In genomic region chr13:106858779-106859178, GRCm38 (mm10) we compare ENCODE assay signal across 31 mouse cellular contexts.
"Had no signal": no experiment of that assay in that cellular context is flagged by ENCODE, and none has a peak within 500 bp of the region (broad histone marks: within the 10 kb centered on the region; RNA-seq: fewer than 3 reads in every experiment).

No protein-coding gene starts in this region.

- H3K36me3 ChIP-seq: limb, embryonic 15.5 days; midbrain, embryonic 15.5 days had no signal

- DNase-seq: left cerebral cortex, postnatal 4 days; liver; liver, embryonic 13.5 days; liver, postnatal 0 days; lung, adult 18-20 months; lung, adult 2 months; lung, embryonic 14.5 days; lung, postnatal 10 days; lung, postnatal 14 days; lung, postnatal 36 days; lung, postnatal 4 days; midbrain, embryonic 14.5 days had no signal

- H3K9ac ChIP-seq: limb, embryonic 12.5 days; limb, embryonic 13.5 days; limb, embryonic 15.5 days; liver, embryonic 12.5 days; liver, embryonic 13.5 days; liver, embryonic 14.5 days; liver, embryonic 15.5 days; liver, postnatal 0 days; lung, embryonic 14.5 days; lung, embryonic 15.5 days; midbrain, embryonic 12.5 days; midbrain, embryonic 13.5 days; midbrain, embryonic 15.5 days had no signal

- H3K27ac ChIP-seq: limb, embryonic 10.5 days; limb, embryonic 12.5 days; limb, embryonic 13.5 days; limb, embryonic 15.5 days; liver, embryonic 12.5 days; liver, embryonic 13.5 days; liver, embryonic 14.5 days; liver, embryonic 15.5 days; lung, embryonic 15.5 days; macrophage; midbrain, embryonic 10.5 days; midbrain, embryonic 12.5 days; midbrain, embryonic 13.5 days; midbrain, embryonic 15.5 days had no signal

- H3K27me3 ChIP-seq: limb, embryonic 12.5 days; limb, embryonic 13.5 days; limb, embryonic 15.5 days; liver, embryonic 12.5 days; liver, embryonic 13.5 days; liver, embryonic 15.5 days; lung, embryonic 15.5 days; megakaryocyte, embryonic 14.5 days; midbrain, embryonic 12.5 days; midbrain, embryonic 13.5 days; midbrain, embryonic 15.5 days had no signal

- H3K4me2 ChIP-seq: limb, embryonic 12.5 days; limb, embryonic 13.5 days; limb, embryonic 15.5 days; liver, embryonic 11.5 days; liver, embryonic 12.5 days; liver, embryonic 13.5 days; liver, embryonic 15.5 days; lung, embryonic 14.5 days; lung, embryonic 15.5 days; midbrain, embryonic 11.5 days; midbrain, embryonic 12.5 days; midbrain, embryonic 13.5 days; midbrain, embryonic 15.5 days had no signal

- H3K4me3 ChIP-seq: limb, embryonic 10.5 days; limb, embryonic 12.5 days; limb, embryonic 13.5 days; limb, embryonic 15.5 days; liver, embryonic 12.5 days; liver, embryonic 13.5 days; liver, embryonic 15.5 days; lung, embryonic 15.5 days; megakaryocyte, embryonic 14.5 days; midbrain, embryonic 10.5 days; midbrain, embryonic 12.5 days; midbrain, embryonic 13.5 days; midbrain, embryonic 15.5 days; myocyte had no signal

- H3K9me3 ChIP-seq: limb, embryonic 10.5 days; limb, embryonic 12.5 days; limb, embryonic 13.5 days; limb, embryonic 15.5 days; liver, embryonic 12.5 days; liver, embryonic 13.5 days; liver, embryonic 15.5 days; lung, embryonic 15.5 days; megakaryocyte, embryonic 14.5 days; midbrain, embryonic 10.5 days; midbrain, embryonic 12.5 days; midbrain, embryonic 13.5 days; midbrain, embryonic 15.5 days had no signal

- ATAC-seq: liver, embryonic 12.5 days; liver, postnatal 0 days; lung, postnatal 0 days; midbrain, embryonic 13.5 days; midbrain, embryonic 15.5 days; midbrain, embryonic 16.5 days had no signal

- H3K4me1 ChIP-seq: limb, embryonic 10.5 days; limb, embryonic 12.5 days; limb, embryonic 13.5 days; limb, embryonic 15.5 days; liver, embryonic 15.5 days; lung, embryonic 15.5 days; midbrain, embryonic 10.5 days; midbrain, embryonic 12.5 days; midbrain, embryonic 13.5 days; midbrain, embryonic 15.5 days had no signal
